Mouse (Mus musculus) CH12.LX (cell line): ENCODE measurements around the gene Olfr1232.

Source experiments
- CHD1 ChIP-seq: IDR thresholded peaks from 2 replicates; pipeline ENCODE4 v1.6.1; 2012; ENCODE audit warnings: low read depth, low read length, improper control_type of control experiment, inconsistent platforms
- CTCF ChIP-seq, 2 experiments: IDR thresholded peaks in 1 of 2; conservative IDR thresholded peaks in 1 of 2; 2 replicates each; pipeline ENCODE4 v1.5.1; 2011 to 2012; ENCODE audit warnings: low read depth in 2 of 2, low read length in 2 of 2, improper control_type of control experiment in 1 of 2, inconsistent platforms in 1 of 2, mild to moderate bottlenecking in 1 of 2, moderate library complexity in 1 of 2
- MAFK ChIP-seq: IDR thresholded peaks from 2 replicates; pipeline ENCODE4 v1.6.1; 2011; ENCODE audit warnings: low read length, improper control_type of control experiment; ENCODE audit not compliant: insufficient replicate concordance
- MAZ ChIP-seq: IDR thresholded peaks from 2 replicates; pipeline ENCODE4 v1.6.1; 2012; ENCODE audit warnings: low read depth, mild to moderate bottlenecking, inconsistent platforms, low read length, improper control_type of control experiment, moderate library complexity
- POLR2A ChIP-seq: IDR thresholded peaks from 2 replicates; pipeline ENCODE4 v1.6.1; 2011; ENCODE audit warnings: low read depth, mild to moderate bottlenecking, improper control_type of control experiment, low read length
- TCF12 ChIP-seq: IDR thresholded peaks from 2 replicates; pipeline ENCODE4 v1.6.1; 2014; ENCODE audit warnings: low read depth, mild to moderate bottlenecking, inconsistent platforms, low read length, improper control_type of control experiment

- TF ChIP-seq CTCF (conservative IDR thresholded peaks at IDR 0.05 in 1 of 2, IDR thresholded peaks at IDR 0.05 in 1 of 2; ENCODE audit: low read depth in 2 of 2, low read length in 2 of 2) = no peak
- no peak for TF ChIP-seq MAFK
- TF ChIP-seq MAZ = no peak
- TF ChIP-seq POLR2A = no peak
- TF ChIP-seq TCF12 = no peak
- no peak for TF ChIP-seq CHD1
These were observed 22.5 kb downstream of the Olfr1232 start, which contains the start of gene Olfr1231 for GRCm38 (mm10) chr2:89306974-89307373.
